Mouse (Mus musculus) ovary, postnatal 14 days (tissue): ENCODE measurements around the gene BC003965.
A peak's percentile ranks its signal among the peaks of the same experiment; 100 is the strongest.

ENCODE experiments used
- DNase-seq: peaks from one replicate; pipeline ENCODE4 v3.0.0; 2022; ENCODE audit warnings: low spot score

BC003965 gene

GRCm38 (mm10) chr17:25184129-25184691, at the start of gene BC003965:
Gene BC003965, plus strand, starts transcription at chr17:25184554.
- DNase-seq: peak; percentile 97

GRCm38 (mm10) chr17:25135622-25136021, 48.7 kb upstream of the BC003965 start:
- DNase-seq: no peak

- DNase-seq: no peak
These were observed 45.6 kb upstream of the BC003965 start for GRCm38 (mm10) chr17:25138803-25139202.

DNA sequence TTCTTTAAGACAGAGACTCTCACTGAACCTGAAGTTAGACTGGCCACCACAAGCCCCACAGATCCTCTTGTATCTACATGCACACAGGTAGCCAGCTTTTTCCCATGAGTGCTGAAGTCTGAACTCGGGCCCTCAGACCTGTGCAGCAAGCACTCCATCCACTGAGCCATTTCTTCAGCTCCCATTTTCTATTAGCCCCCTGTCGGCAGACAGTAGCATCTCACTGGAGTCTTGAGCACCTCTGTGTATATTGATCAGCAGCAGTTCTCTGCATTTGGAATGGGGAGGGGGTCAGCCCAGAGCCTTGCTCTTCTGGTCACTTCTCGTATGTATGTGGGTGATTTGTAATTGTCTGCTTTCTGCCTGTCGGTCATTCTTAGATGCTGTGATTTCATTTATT, 44.4 kb upstream of the BC003965 start:
- DNase-seq: no peak

DNA sequence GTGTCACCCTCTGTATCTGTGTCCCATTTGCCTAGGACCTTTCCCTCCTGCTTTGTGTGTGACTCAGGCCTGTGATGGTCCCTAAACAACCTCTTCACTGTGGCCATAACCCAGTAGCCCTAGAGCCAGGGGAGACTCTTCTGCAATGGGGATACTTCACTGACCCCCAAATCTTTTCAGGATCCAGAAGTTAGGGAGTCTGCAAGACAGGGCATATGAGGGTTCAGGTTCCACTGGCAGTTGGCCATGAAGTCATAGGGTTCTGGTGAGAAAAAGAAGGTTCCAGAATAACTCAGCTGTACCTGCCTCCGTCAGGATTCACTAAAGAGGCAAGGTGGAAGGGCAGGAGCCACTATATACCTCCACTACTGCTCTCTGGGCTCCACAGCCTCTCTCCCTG, 22.2 kb upstream of the BC003965 start, which contains the start of gene Ccdc154:
Gene Ccdc154, plus strand, starts transcription at position 301 of the 400 bp plus-strand sequence.
- no peak for DNase-seq

DNA sequence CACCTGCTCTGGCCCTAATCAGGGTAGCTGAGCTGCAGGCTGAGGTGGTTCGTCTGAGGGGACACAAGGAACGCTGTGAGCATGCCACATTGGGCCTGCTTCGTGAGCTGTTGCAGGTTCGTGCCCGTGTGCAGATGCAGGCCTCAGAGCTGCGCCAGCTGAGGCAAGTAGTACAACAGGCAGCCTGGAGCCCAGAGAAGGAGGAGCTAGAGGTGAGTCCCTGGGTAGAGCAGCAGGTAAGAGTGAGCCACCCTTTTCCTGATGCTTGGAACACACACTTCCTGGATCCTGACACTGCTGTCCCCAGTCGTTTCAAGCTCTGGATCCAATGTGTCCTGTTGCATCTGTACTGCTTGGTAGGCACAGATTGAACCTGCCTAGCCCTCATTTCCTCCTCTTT, 21.0 kb upstream of the BC003965 start:
- DNase-seq: no peak

DNA sequence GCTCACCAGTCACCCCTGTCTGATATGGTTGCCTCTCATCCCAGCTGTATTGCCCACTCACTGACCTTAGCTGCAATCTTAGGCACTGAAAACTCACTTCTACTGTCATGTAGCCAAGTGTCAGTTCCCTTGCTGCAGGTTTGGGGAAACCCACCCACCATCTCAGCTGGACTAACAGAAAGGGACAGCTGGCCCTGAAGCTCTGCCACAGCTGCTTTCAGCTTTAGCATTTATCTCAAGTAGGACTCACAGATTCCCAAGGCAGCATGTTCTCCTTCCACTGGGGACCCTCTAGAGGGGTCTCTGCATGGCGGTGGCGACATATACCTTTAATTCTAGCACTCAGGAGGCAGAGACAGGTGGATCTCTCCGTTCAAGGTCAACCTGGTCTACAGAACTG, 19.6 kb upstream of the BC003965 start:
- DNase-seq: no peak

- DNase-seq: no peak
These were observed 18.2 kb upstream of the BC003965 start for GRCm38 (mm10) chr17:25165970-25166671.

DNA sequence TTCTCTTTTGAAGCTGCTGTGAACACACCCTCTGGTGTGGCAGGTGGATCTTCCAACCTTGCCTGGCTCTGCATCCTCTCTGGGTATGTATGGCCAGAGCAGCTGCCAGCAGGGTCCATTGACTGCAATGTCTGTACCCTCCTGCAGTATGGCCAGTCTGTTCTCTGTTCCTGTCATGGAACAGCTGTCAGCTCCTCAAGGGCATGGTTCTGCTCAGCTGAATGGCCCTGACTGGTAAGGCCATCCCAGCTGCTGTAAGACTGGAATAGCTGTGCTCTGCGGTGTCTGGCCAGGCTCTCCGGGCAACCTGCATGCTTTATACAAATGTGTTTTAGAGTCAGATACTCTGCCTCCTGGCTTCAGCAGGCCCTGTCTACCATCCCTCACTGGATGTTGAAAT, 14.6 kb upstream of the BC003965 start:
- no peak for DNase-seq

DNA sequence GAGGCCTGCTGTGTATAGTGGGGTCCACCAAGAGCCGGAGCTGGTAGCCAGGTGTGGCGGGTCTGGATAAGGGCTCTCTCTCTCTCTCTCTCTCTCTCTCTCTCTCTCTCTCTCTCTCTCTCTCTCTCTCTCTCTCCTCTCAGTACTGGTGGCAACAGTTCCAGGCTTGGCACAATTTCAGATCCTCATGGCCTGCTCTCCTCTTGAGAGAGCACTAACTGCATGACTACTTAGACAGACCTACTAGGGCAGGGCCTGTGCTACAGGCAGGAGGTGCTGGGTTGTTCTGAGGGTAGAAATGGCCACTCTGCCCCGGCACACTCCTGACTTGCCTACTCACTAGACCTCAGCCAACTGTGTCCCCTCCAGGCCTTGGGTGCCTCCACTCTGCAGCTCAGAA, 11.8 kb upstream of the BC003965 start:
- no peak for DNase-seq

GRCm38 (mm10) chr17:25175411-25175810, 8.9 kb upstream of the BC003965 start, which contains the start of gene Gm38655:
Gene Gm38655, minus strand, starts transcription at chr17:25175471.
- no peak for DNase-seq

GRCm38 (mm10) chr17:25183232-25183631, 1.1 kb upstream of the BC003965 start:
- no peak for DNase-seq

DNA sequence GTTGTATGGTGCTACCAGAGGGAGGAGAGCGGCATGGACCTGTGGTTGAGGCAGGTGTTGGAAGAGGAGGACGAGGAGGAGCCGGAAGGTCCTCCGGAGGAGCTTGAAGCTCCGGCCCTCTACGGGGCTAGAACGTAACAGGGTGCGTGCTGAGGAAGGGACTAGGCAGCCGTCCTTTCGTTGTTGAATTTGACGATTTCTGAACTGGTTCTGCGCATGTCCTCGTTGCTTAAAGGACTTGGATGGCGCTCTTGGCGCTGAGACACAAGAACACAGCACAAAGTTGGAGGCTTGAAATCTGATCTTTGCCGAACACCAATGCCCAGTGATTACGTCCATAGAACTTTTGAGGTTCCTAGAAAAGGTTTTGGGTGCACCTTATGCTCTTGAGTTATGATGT, 607 bp downstream of the BC003965 start:
- DNase-seq: no peak

DNA sequence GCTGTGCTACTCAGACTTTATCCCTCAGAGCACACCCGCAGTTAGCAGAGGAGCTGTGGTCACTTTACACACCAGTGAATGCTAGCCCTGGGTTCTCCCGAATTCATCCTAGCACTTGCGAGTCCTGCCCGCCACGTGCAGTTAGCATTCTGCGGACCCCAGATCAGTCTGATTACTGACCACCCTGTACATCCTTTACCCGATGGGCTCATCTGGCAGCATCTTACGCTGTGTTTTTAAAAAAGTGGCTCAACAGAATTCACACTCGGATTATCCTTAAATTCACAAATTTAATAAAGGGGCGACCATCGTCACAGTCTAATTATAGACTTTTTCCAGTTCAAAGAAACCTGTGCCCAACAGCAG, 3.4 kb downstream of the BC003965 start:
- DNase-seq: no peak

- DNase-seq: peak; percentile 68
These were observed 4.0 kb downstream of the BC003965 start, which contains the start of gene Unkl for GRCm38 (mm10) chr17:25188150-25189031. Gene Unkl, plus strand, starts transcription at chr17:25188397.

DNA sequence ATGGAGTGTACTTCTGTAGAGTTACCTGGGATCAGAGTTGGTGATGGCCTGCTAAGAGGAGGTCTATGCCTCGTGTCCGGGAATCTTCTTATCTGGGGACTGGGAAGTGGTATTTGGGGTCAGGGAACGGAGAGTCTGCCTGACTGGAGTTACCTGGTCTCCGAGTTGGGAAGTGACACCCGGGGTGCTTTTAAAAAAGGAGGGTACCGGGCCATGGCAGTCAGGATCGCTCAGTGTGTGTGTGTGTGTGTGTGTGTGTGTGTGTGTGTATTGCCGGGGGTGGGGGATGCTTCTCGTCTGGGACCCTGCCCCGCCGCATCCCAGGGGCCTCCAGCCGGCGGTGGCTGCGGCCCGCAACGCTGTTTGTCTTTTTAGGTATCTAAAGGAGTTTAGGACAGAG, 4.7 kb downstream of the BC003965 start:
- no peak for DNase-seq

GRCm38 (mm10) chr17:25202401-25202800, 18.0 kb downstream of the BC003965 start:
- DNase-seq: no peak

GRCm38 (mm10) chr17:25210006-25210405, 25.7 kb downstream of the BC003965 start:
- no peak for DNase-seq

DNA sequence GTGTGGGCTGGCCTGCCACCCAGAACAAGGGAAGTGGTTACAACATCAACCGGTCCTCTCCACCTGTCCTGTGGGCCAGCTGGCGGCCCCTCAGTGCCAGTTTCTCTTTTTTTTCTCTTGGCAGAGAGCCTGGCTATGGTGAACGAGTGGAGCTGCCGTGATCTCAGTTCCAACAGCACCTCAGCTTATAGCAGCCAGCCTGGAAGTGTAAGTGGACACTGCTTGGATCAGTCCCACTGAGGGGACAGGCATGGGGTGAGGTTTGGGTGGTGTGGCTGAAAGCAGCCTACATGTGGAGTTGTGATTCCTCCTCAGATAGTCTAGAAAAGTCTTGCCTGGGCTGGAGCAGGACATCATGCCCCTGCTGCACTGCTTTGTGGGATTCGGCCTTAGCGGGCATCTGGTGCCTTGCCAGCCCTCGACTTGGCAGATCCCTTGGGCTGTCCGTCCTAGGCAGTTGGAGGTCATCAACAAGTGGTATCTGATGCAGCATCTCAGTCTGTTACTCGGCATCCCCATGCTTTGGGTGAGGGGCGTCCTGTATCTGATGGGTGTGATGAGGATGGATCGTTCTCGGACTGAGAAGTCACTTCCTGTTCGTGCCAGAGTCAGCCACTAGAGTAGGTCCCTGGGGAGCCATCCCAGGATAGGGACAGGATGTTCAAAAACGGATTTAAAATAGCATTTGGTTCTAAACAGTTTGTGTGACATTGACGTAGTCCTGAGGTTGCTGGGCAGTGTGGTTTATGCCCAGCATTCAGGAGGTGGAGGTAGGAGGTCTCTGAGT, 26.5 kb downstream of the BC003965 start:
- DNase-seq: no peak

DNA sequence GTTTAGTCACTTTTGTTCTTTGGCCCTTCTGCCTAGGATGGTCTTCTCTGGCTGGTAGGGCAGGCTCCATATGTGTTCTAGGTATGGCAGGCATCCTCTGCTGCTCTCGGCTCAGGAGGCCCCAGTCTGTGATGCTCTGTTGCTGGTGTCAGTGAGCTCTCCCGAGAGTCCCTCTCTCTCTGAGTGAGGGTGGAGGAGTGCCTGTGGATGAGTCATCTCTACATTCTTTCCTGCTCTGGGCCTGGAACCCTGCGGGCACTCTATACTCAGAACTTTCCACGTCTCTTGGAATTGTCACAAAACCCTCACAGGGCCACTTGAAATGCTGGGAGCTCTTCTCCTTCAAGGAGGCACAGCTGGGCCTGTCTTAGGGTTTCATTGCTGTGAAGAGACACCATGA, 27.4 kb downstream of the BC003965 start:
- no peak for DNase-seq

- no peak for DNase-seq
These were observed 31.1 kb downstream of the BC003965 start for GRCm38 (mm10) chr17:25215431-25215830.

GRCm38 (mm10) chr17:25218967-25219366, 34.6 kb downstream of the BC003965 start:
- DNase-seq: no peak
